Mouse (Mus musculus): ENCODE data around the gene Sertad4.

DNA sequence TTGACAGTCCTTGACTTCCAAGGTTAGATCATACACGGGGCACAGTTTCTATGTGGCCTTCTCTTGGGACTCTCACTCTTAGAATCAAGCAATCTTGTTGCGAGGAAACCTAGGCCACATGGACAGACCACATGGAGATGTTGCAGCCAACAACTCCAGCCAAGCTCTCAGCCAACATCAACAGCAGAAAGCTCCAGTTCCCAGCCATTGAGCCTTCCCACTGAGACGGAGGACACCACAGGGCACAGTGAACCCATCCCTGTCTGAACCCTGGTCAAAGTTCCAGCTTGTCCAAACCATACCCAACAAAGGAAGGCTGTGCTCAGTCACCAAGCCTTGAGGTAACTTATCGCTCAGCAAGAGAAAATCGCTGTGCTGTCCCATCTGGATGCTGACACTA, 37.2 kb downstream of the Sertad4 start:
- no peak for TF ChIP-seq POLR2A (IDR thresholded peaks at IDR 0.05; ENCODE audit: low read depth, low read length)
- no peak for TF ChIP-seq CTCF (IDR thresholded peaks at IDR 0.05; ENCODE audit: extremely low read depth, insufficient read depth, insufficient read length, insufficient replicate concordance)
